Mouse (Mus musculus) midbrain, embryonic 10.5 days (tissue): ENCODE measurements at regions not wholly inside any gene's neighbourhood (a gene's known extent, or its start where the extent isn't known, plus 50 kb on each side); places are given as distances from the start of the nearest gene placed in this dataset.
A peak's percentile ranks its signal among the peaks of the same experiment; 100 is the strongest.

Experiments used
- DNase-seq: peaks from one replicate; pipeline ENCODE4 v3.0.0-alpha.2; 2017; ENCODE audit warnings: low spot score
- H3K27ac ChIP-seq: fragments of 300-500 bp; sonication (generic); replicated peaks from 2 replicates; pipeline ENCODE4 v1.5.1; 2016; ENCODE audit warnings: mild to moderate bottlenecking
- H3K27me3 ChIP-seq: fragments of 300-500 bp; sonication (generic); 2 replicates; pipeline ENCODE4 v1.6.1; 2016; ENCODE audit warnings: low read depth, mild to moderate bottlenecking; ENCODE audit not compliant: poor library complexity, severe bottlenecking
- H3K36me3 ChIP-seq: fragments of 300-500 bp; sonication (generic); 2 replicates; pipeline ENCODE4 v1.6.1; 2016; ENCODE audit warnings: mild to moderate bottlenecking, moderate library complexity
- H3K4me1 ChIP-seq: fragments of 300-500 bp; sonication (generic); 2 replicates; pipeline ENCODE4 v1.6.1; 2016
- H3K4me3 ChIP-seq: fragments of 300-500 bp; sonication (generic); 2 replicates; pipeline ENCODE4 v1.5.1; 2016; ENCODE audit warnings: mild to moderate bottlenecking, moderate library complexity
- H3K9me3 ChIP-seq: fragments of 300-500 bp; sonication (generic); replicated peaks from 2 replicates; pipeline ENCODE4 v1.6.1; 2016; ENCODE audit warnings: mild to moderate bottlenecking
- WGBS: fragments of 180-500 bp; shearing (Covaris S2); methylation state at CpG from one replicate; pipeline ENCODE4 v1.1.7; 2016; 5-methylcytosine and 5-hydroxymethylcytosine counted together

DNA sequence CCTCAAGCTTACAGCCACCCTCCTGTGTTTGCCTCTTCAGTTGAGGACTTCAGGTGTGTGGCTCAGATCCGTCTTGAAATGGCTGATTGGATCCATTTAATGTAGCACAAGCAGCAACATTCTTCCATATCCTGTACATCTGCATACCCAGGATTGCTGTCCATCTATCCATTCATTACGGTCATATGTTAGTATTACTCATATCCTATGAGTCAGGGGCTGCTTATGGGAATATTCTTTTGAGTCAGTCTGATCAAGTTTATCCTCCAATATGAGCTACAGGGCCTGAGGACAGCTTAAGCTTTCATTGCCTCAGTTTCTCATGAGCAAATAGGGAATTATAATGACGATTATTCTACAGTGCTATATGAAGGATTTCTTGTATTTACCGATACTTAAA is 293.7 kb downstream of the Plpp3 start:
- 94% methylated on average over 4 of the region's 4 CpGs for WGBS
- Histone ChIP-seq H3K27me3 (no peaks in the 10 kb centered on the region), H3K9me3 (no peaks in the 10 kb centered on the region), H3K27ac (no peak overlapping the region), H3K4me3 (no peak overlapping the region), H3K4me1 (peaks cover 6% of the 10 kb centered on the region), H3K36me3 (no peaks in the 10 kb centered on the region)
- no peak for DNase-seq

DNA sequence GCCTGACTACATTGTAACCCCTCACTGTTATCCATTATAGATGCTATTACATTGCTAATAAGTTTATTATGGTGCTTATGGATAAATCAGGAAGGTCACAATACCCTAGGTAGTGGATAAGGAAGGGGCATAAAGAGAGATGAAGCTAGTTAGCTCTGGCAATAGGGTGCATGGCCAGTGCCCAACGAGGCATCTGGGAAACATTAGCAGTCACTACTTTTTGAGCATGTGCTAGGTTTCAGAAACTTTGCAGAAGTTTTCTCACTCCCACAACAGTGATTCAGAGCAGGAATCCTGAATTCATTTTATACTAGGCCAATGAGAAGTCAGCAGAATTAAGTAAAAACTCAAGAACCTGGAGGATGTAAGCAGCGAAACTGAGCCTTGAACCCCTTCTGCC is 294.7 kb downstream of the Plpp3 start:
- Histone ChIP-seq H3K27me3 (no peaks in the 10 kb centered on the region), H3K4me3 (no peak overlapping the region), H3K27ac (no peak overlapping the region), H3K9me3 (no peaks in the 10 kb centered on the region), H3K4me1 (peaks cover 6% of the 10 kb centered on the region), H3K36me3 (no peaks in the 10 kb centered on the region)
- 91% methylated on average over 2 of the region's 2 CpGs for WGBS
- DNase-seq: no peak

DNA sequence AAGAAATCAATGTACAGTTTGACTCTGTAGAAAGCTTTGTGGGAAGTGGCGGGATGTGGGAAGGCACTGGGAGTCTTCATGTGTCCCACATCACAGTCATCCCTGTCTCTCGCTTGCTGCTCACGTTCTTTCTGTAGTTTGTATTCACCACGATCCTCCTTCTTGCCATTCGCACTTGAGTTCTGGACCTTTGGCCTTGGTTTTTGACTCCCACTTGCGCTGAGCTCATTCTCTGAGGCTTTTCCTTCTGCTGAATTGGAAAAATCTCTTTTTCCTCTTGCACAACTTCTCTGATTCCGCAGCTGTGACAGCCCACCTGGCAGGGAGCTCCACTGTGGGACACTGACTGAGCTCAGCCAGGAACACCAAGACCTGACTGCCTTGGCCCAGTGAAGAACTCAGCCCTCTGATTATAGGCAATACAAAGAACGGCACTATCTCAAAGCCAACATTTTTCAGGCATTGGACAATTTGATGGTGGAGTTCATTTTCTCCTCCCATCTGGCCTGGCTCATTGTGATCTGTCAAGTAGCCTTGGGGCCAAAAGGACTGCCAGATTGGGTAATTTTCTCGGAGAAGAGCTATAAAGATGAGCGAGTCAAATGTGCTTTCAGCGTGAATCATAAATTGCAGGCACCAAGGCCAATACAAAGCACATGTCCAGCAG is 299.9 kb downstream of the Plpp3 start:
- no peak overlapping the region for H3K27ac ChIP-seq
- DNase-seq: no peak
- no peaks in the 10 kb centered on the region for H3K36me3 ChIP-seq
- WGBS: 92% methylated on average over 11 of the region's 11 CpGs
- H3K4me1 ChIP-seq: peaks cover 12% of the 10 kb centered on the region
- no peaks in the 10 kb centered on the region for H3K27me3 ChIP-seq
- no peak overlapping the region for H3K4me3 ChIP-seq
- H3K9me3 ChIP-seq: no peaks in the 10 kb centered on the region

DNA sequence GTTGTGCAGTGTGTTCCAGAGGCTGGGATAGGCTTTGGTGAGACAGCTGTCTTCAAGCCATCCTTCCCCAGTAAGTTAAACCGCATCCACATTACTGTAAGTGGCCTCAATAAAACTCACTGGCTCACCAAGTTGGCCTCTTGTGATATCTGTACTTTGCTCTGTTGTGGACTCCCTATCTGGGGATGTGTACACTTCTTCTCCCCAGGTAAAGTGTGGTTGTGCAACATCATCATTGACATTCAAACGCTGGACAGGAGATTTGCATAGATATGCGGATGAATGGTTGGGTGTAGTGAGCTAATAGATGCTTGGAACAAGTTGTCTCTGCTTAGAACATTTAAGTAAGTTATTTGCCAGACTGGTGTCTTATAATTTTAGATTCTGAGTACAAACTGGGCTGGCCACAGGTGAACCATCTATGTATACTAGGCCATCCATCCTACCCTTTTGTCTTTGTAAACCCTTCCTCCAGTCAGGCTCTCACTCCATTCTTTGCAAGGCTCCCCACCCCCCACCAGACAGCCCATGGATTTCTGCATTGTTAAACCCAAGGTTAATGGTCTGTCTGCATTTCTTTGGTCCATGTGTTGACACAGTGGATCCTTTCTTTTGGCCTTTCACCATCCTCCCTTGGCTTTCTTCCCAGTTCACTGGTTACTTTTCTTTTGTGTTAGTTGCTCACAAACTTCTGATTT is 303.0 kb downstream of the Plpp3 start:
- Histone ChIP-seq H3K4me3 (no peak overlapping the region), H3K27ac (0 out of 2 replicates have a peak overlapping the region, but pooled peaks have one; percentile 4), H3K9me3 (no peaks in the 10 kb centered on the region), H3K4me1 (peaks cover 12% of the 10 kb centered on the region), H3K36me3 (no peaks in the 10 kb centered on the region), H3K27me3 (no peaks in the 10 kb centered on the region)
- DNase-seq: no peak
- 85% methylated on average over 3 of the region's 3 CpGs for WGBS

DNA sequence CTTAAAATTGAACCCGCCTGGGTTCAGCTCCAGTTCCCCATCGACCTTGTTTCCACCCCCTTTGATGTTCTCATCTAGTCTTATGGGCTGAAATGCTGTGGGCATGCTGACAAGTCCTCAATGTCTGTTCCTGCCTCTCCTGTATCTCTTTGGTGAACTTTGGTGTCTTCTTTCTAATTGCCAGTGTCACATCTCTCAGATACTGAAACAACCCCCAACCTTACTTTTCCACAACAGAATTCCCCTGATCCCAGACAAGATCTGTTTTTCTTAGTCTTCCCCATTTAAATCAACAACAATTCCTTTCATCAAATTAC is 303.5 kb downstream of the Plpp3 start:
- WGBS: 52% methylated on average over 2 of the region's 2 CpGs
- Histone ChIP-seq H3K27me3 (no peaks in the 10 kb centered on the region), H3K9me3 (no peaks in the 10 kb centered on the region), H3K4me1 (peaks cover 12% of the 10 kb centered on the region), H3K36me3 (no peaks in the 10 kb centered on the region), H3K4me3 (no peak overlapping the region), H3K27ac (no peak overlapping the region)
- DNase-seq: no peak

DNA sequence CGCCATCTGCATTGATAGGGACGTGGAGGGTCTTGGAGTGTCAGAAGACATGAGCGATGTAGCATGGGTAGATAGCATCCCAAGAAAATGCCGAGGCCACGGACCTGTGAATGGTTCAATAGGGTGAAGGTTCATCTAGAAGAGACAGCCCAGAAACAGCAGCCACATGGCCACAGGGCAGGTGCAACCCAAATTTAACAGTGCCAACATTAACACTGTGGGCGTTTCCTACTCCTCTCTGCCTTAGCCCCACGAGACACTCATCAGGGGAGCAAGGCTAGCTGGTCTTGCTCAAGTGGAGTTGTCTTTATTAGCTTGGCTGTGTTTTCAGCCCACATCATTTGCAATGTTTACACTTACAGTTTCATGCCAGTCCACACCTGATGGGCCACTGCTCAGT is 310.7 kb downstream of the Plpp3 start:
- 92% methylated on average over 7 of the region's 7 CpGs for WGBS
- Histone ChIP-seq H3K27ac (no peak overlapping the region), H3K4me1 (no peaks in the 10 kb centered on the region), H3K36me3 (no peaks in the 10 kb centered on the region), H3K9me3 (no peaks in the 10 kb centered on the region), H3K4me3 (no peak overlapping the region), H3K27me3 (no peaks in the 10 kb centered on the region)
- DNase-seq: no peak

DNA sequence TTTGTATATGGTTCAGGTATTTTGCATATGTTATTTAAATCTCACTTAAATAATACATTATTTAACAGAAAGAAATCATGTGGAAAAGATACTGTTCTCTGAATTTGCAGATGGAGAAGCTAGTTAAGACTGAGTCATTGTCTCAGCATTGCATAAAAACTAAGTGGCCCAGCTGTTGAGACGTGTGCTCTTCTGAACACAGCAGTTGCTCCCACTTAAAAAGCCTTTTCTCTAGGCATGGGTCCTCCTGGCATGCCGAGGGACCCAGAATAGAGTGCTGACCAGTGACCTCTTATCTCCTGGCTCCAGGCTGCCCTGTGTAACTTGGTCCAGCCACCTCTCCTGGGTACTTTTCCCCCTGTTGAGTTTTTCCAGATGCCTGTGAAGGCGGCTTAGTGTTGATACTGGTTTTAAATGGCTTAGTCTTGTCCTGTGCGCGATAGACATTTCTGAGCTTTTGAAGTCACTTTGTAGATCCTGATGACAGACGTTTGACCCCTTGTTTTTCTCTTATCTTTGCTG is 312.2 kb downstream of the Plpp3 start:
- no peak overlapping the region for H3K4me3 ChIP-seq
- H3K27me3 ChIP-seq: no peaks in the 10 kb centered on the region
- H3K4me1 ChIP-seq: peaks cover under 1% of the 10 kb centered on the region; the same call in 1 of the 2 replicates
- 77% methylated on average over 6 of the region's 6 CpGs for WGBS
- H3K9me3 ChIP-seq: no peaks in the 10 kb centered on the region
- no peaks in the 10 kb centered on the region for H3K36me3 ChIP-seq
- no peak overlapping the region for H3K27ac ChIP-seq
- no peak for DNase-seq

DNA sequence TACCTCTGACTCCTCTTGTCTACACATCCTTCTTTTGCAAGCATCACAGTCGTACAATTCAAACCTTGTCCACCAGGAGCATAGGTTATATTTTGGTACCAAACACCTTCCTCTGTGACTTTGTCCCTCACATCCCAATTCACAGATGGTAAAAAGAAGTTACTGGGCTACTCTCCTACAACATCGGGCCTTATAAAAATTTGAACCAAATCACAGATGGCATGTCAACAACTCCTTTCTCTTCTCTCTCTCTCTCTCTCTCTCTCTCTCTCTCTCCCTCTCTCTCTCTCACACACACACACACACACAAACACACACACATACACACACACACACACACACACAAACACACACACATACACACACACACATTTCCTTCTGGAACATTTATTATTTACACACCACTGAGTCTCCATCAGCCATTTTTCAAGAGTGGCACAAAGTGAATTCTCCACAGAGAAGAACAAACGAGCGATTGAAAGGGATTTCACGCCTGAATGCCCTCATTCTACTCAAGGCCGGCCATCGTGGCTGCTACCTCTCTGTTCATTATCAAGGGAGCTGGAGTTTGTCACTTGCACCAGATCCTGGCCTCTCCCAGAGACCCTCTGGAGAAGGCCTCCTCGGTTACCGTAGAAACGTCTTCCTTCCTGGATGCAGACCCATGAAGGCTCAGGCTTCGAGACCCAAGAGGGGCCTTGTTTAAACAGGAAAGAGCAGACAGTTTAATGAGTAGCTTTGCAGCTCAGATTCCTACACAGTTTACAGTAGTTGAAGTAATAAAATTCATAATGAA is 314.7 kb upstream of the Gm12728 start:
- WGBS: 21% methylated on average over 11 of the region's 11 CpGs
- Histone ChIP-seq H3K36me3 (no peaks in the 10 kb centered on the region), H3K9me3 (no peaks in the 10 kb centered on the region), H3K4me1 (peaks cover 28% of the 10 kb centered on the region), H3K27ac (peak overlapping the region; percentile 79), H3K4me3 (no peak overlapping the region), H3K27me3 (no peaks in the 10 kb centered on the region)
- DNase-seq: peak; percentile 79

DNA sequence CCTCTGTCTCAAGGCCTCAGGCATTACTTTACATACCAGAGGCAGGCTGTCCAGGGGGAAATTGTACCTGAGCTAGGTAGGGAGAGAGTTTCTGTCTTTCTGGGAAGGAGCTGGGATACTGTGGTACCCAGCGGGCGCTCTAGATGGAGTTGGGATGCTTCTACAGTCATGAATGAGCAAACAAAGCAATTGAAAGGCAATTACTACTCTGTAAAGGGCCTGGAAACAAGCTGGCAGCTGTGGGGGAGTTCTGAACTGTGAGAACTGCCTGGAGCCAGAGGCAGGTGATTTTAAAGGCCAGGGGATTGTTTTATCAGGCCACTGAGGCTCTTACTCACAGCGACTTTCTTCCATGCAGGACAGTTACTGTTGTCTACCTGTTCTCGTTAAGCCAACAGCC is 313.3 kb upstream of the Gm12728 start:
- Histone ChIP-seq H3K9me3 (no peaks in the 10 kb centered on the region), H3K36me3 (no peaks in the 10 kb centered on the region), H3K4me1 (peaks cover 28% of the 10 kb centered on the region), H3K27ac (peak overlapping the region; percentile 79), H3K27me3 (no peaks in the 10 kb centered on the region), H3K4me3 (no peak overlapping the region)
- WGBS: 82% methylated on average over 4 of the region's 4 CpGs
- DNase-seq: no peak

DNA sequence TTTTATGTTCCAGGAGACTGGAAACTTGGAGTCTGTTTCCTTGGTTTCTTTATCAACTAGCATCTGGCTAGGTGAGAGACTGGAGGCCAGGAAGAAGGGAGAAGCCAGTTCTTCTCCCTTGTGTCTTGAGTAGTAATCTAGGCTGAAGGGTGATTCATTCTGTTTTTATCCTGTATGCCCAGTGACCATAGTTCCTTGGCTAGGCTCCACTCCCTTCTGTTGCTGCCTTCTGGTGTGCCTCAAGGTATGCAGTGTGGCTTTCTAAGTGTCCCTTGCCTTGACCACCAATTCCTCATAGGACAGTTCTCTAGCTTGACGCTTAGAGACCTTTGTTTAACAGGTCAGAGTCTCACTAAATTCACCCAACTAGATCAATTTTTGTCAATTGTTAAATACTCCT is 303.3 kb upstream of the Gm12728 start:
- H3K4me3 ChIP-seq: no peak overlapping the region
- 94% methylated on average over 1 of the region's 1 CpGs for WGBS
- DNase-seq: no peak
- H3K4me1 ChIP-seq: peaks cover 13% of the 10 kb centered on the region; the same call in 1 of the 2 replicates
- no peaks in the 10 kb centered on the region for H3K9me3 ChIP-seq
- no peak overlapping the region for H3K27ac ChIP-seq
- H3K36me3 ChIP-seq: no peaks in the 10 kb centered on the region
- H3K27me3 ChIP-seq: no peaks in the 10 kb centered on the region

DNA sequence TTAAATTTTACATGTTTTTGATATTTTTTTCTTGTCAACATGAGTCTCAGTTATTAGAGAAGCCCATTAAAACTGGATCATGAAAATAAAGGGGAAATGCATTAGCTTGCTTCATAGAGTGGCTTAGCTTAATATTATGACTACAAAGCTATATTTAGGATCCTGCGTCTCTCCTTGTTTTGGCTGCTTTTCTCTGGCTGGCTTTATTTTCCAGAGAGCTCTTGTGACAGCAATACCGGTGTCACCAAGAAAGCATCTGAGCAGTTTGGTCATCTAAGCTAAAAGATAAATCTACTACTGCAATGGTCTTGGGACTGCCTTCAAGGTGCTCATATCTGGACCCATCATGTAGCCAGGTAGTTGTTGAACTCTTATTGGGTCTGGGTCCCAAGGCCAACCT is 293.5 kb upstream of the Gm12728 start:
- no peak for DNase-seq
- Histone ChIP-seq H3K27me3 (no peaks in the 10 kb centered on the region; the same call in 1 of the 2 replicates), H3K36me3 (no peaks in the 10 kb centered on the region), H3K9me3 (no peaks in the 10 kb centered on the region), H3K27ac (no peak overlapping the region), H3K4me3 (no peak overlapping the region), H3K4me1 (no peaks in the 10 kb centered on the region)
- 96% methylated on average over 2 of the region's 2 CpGs for WGBS

DNA sequence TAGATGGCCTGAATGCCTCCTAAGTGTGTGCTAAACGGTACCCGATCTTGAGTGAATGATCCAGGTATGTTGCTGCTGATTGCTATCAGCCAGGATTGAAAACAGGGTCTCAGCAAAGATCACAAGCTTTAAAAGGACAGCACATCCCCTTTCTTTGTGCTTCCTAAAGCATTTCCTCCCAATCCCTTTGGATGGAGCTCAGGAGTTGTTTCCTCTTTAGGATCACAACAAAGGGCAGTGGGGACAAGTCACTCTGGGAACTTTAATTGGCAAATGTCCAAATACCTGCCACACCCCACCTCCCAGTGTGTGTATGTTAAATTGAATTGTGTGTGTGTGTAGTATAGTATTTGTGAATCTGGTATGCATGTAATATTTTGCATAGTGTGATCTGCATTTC is 283.5 kb upstream of the Gm12728 start:
- Histone ChIP-seq H3K27me3 (no peaks in the 10 kb centered on the region), H3K36me3 (no peaks in the 10 kb centered on the region), H3K9me3 (no peaks in the 10 kb centered on the region), H3K4me3 (no peak overlapping the region), H3K4me1 (no peaks in the 10 kb centered on the region), H3K27ac (no peak overlapping the region)
- 83% methylated on average over 2 of the region's 2 CpGs for WGBS
- no peak for DNase-seq

DNA sequence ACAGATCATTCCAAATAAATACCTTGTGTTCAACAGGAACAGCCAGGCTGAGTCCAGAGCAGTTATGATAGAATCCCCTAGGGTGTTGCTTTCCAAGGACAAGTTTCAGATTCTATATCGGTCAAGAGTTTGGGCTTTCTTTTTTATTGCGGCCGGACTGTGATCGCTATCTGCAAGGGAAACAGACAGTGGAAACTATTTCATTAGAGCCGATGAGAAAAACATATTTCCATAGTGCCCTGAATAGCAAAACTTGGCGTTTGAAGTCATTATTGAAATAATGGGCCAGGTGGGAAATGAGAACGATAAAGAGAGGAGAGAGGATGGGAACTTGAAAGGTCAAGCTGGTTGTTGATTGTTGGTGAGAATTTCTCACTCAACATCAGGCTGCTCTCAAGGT is 282.4 kb upstream of the Gm12728 start:
- no peaks in the 10 kb centered on the region for H3K9me3 ChIP-seq
- no peak overlapping the region for H3K27ac ChIP-seq
- H3K4me3 ChIP-seq: no peak overlapping the region
- H3K4me1 ChIP-seq: no peaks in the 10 kb centered on the region
- 90% methylated on average over 7 of the region's 7 CpGs for WGBS
- DNase-seq: no peak
- H3K27me3 ChIP-seq: no peaks in the 10 kb centered on the region
- no peaks in the 10 kb centered on the region for H3K36me3 ChIP-seq
